Mouse (Mus musculus): ENCODE measurements at regions not wholly inside any gene's neighbourhood (a gene's known extent, or its start where the extent isn't known, plus 50 kb on each side); places are given as distances from the start of the nearest gene placed in this dataset.

- TF ChIP-seq CTCF (IDR thresholded peaks at IDR 0.05; ENCODE audit: low read depth) (no peak), EP300 (optimal IDR thresholded peaks at IDR 0.05) (no peak)
Measured at GRCm38 (mm10) chr5:12937052-12937451, 188.2 kb upstream of the Sema3a start.

All from stomach, postnatal 0 days (tissue).